Mouse (Mus musculus) common myeloid progenitor, adult 5-6 weeks (primary cell): Measurements from ENCODE around the gene Mtnr1b. TPM values are rescaled to one million over a fixed set of nuclear protein-coding genes. Genes with fewer than 3 reads are reported as not detected.
"Not testable (repeated sequence)": the region's sequence is repeated elsewhere in the genome, so short reads cannot be mapped to it uniquely, and the experiment has no call there.

Experiments used
- ATAC-seq: replicated peaks from 2 replicates; pipeline ENCODE4 v1.8.0; 2016; ENCODE audit warnings: low read depth, mild to moderate bottlenecking, moderate TSS enrichment, inconsistent platforms; ENCODE audit not compliant: poor library complexity, severe bottlenecking
- total RNA-seq: library from RNA; stranded (forward); fragments of 200-1000, 187-1606 nt; gene quantifications from 2 replicates; pipeline ENCODE4 v1.2.3, GENCODE M21; 2017

Gene Mtnr1b
- not detected in 2 replicates for total RNA-seq

- no peak for ATAC-seq
Measured at GRCm38 (mm10) chr9:15874506-15875160, at the start of gene Mtnr1b. Gene Mtnr1b, minus strand, starts transcription at chr9:15874556.

DNA sequence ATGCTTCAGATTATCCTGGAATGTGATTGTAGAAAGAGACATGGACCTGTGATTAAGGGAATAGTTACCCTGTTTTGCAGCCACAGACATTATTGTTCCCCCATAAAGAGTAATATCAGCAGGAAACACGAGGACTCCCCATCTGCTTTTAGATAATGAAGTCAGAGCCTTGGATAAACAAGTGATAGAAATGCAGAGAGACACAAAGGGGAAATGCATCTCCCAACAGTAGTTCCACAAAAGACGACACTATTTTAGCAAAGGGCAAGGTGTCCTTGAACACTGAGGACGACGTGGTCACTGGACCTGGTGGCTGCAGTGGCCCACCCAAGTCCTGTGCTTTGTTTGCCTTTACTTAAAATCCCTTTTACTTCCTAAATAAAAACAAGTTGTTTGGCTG, 45.9 kb upstream of the Mtnr1b start:
- no peak for ATAC-seq

DNA sequence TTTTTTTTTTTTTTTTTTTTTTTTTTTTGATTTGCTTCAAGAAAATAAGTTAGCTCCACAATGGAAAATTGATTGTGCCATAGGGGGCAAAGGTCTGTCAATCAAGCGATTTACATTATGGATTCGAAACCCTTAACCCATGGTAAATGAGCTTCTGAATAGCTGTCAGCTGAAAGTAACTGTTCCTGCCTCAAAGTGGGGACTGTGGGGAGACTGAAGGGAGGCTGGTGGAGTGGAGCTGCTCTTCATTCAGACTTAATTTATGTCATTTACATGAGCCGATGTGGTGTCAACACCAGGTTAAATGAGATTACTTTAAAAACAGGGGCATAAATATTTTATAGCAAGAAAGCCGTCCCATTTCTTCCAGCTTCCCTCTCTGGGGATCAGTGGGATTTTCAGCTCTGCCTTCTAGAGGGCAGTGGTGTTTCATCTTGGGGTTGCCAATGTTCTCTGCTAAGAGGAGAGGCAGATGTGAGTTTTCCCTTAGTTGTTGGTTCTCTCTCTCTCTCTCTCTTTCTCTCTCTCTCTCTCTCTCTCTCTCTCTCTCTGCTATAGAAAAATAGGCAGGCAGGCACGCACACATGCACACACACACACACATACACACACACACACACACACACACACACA, 45.1 kb upstream of the Mtnr1b start:
- no peak for ATAC-seq

DNA sequence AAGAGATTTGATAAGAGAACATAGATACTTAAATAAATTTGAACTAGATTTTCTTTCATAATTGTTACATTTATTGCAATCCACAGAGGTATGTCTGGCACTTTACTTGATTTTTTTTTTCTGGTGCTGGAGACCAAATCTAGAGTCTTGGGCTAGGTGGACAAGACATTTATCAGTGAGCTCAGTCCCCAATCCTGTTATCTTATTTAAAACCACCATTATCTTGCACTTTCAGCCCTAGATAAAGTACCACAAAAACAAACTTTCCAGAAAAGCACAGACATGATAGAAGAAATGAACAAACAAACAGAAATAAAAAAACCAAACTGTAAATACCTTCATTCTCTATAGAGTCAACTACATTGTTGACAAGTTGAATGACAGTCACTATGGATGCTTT, 42.2 kb upstream of the Mtnr1b start:
- no peak for ATAC-seq

DNA sequence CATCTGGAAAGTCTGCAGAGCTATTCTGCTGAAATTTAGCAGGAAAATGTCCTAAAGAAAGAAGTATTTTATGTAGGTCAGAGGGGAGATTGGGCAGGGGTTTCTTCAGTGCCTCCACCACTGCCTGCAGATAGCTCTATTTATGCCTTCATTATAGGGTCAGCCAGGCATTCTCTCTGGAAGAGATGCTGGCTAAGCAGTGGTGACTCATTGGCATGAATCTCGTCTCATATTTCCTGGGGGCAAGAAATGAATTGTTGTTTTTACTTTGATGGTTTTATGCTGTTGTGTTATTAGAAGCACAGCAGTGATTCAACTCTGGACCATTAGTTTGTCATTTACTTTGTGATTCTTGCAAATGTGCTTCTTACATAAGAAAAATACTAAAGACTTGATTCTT, 38.4 kb upstream of the Mtnr1b start:
- ATAC-seq: no peak

DNA sequence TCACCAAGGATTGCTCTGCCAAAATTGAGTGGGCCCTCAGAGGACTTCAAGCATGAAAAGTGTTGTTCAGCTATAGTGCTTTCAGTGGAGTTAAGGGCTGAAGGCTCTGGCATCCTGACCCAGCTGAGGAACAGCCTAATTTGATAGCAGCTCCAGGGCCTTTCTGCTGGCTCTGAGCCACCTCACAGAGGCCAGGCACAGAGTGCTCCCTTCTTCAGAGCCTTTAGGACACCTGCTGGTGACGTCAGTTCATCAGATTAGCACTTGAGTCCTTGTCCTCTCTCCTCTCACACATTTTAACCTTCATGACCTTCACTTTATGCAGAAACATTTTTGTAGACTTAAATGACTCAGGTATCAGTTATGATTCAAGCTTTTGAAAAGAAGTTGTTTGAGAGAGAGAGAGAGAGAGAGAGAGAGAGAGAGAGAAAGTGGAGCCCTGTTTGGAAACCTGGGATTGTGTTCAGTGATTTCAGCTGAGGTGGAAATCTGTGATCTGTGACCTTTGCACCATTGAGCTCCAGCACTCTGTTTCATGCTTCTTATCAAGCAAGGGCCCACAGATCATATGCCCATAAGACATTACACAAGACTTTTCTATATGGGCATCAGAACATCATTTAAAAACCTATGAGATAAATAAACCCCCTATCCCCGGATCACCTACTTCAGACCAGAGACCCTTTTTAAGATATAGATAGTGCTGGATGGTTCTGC, 35.2 kb upstream of the Mtnr1b start:
- ATAC-seq: no peak

DNA sequence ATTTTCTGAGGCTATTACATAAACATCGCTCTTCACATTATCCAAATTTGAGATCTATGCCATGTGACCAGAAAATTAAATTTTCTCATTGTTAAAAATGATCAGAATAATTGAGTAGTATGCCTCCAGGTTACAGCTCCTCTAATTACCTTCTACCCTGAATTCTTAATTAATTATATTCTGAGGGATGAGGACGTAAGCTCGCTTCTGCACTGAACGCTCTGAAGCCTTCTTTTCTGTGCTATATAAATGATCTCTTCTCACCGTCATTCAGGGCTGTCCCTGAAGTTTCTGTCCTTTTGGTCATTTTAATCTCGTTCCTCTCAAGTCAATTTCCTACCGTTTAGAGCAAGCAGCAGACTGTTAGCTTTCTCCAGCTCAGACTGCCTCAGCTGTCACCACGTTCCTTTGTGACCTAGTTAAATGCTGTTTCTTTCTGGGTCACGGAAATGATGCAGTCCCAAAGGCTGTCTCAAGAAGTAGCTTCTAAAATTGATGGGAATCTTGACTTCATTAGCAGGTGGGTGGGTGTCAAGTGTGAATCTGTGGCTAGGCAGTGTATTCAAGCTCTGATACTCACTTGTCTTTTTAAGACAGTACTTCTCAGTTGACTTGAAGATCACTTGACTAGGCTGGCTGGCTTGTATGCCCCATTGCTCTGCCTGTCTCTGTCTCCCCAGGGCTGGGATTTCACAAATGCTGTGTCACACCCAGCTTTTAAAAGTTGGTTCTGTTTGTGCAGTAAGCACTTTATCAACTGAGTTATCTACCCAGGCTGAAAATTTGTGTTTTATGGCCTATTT, 29.8 kb upstream of the Mtnr1b start:
- no peak for ATAC-seq

DNA sequence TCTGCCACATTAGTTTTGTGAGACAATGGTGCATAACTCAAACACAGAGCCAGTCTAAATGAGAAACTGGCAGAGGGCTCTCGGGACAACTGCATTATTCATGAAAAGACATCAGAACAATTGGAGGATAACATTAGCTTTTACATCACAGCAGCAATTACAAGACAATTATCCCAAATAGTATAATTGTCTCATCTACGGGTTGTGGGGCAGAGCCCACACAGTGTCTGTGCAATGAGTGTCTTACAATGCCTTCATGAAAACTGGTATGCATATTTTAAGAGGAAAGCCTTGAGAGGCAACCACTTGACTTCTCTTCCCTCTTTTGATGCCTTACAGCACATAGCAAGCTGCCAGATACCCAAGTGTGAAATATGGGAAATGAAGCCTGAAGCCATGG, 23.8 kb upstream of the Mtnr1b start:
- ATAC-seq: no peak

DNA sequence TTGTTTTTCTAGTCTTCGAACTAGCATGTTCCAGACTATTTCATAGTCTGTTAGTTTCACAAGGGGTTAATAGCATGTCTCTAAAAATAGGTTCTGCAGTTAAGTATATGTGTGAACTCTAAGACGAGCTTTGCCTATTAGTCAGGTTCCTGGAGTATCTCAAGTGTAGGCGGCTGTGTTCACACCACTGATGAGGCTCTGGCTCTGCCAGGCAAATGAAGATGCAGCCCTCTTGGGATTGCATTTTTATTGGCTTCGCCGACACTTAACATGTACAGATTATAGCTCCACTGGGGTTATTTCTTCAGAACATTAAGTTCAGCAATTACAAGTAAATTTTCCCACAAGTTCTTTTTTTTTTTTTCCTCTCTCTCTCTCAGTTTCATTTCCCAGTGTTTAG, 12.4 kb upstream of the Mtnr1b start:
- ATAC-seq: no peak

- no peak for ATAC-seq
Measured at GRCm38 (mm10) chr9:15880754-15881153, 6.4 kb upstream of the Mtnr1b start.

DNA sequence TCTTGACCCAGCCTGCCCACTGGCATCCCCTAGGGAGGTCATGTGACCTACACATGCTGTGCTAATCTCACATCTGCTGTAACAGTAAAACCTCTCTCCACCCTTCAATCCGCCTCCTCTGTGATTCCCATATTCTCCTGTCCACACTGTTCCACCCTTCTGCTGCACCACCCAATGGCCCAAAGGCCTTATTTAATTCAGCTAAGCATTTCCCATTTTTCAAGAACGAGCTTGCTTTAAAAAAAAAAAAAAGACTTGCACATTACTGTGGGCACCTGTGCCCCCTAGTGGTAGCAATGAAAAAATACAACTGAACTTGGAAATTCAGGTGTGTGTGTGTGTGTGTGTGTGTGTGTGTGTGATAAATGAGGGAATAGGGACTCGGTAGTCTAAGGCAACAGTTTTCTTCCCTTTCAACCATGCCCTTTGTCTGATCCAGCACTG, 5.8 kb upstream of the Mtnr1b start:
- peak; percentile 85 for ATAC-seq

GRCm38 (mm10) chr9:15870013-15870412, 4.3 kb downstream of the Mtnr1b start:
- ATAC-seq: no peak

DNA sequence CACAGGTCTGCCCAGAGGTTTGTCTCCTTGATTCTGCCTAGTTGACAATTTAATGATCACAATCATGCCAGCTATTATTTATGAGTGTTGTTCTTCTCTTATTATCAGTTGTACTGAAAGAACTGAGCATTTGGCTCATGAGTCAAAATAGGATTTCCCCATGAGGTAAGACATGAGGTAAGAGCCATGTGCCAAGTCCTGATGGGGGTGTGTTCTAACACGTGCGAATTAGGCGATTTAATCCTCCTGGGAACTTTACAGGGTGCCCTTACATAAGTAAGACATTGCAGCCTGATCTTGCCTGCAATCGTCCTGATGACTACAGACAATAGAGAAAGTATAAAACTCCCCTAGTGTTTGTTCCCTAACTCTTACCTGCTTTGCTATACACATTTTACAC, 4.9 kb downstream of the Mtnr1b start:
- ATAC-seq: no peak

- no peak for ATAC-seq
Measured at GRCm38 (mm10) chr9:15866280-15867072, 7.9 kb downstream of the Mtnr1b start.

- ATAC-seq: no peak
Measured at GRCm38 (mm10) chr9:15861402-15861801, 13.0 kb downstream of the Mtnr1b start.

DNA sequence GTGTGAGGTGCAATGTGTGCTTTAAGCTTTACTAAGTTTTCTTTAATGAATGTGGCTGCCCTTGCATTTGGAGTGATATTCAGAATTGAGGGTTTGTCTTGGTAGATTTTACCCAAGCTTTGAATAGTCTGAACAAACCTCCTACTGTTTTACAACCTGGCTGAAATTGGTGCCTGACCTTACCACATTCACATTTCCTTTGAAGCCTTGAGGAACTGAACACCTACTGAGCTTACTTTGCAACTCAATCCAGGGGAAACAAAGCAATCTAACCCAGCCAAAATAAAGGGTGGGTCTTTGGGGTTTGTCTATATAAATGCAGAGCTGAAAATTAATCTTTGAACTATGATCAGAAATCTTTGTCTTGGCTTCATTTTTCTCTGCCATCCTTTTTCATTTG, 23.6 kb downstream of the Mtnr1b start:
- ATAC-seq: no peak

DNA sequence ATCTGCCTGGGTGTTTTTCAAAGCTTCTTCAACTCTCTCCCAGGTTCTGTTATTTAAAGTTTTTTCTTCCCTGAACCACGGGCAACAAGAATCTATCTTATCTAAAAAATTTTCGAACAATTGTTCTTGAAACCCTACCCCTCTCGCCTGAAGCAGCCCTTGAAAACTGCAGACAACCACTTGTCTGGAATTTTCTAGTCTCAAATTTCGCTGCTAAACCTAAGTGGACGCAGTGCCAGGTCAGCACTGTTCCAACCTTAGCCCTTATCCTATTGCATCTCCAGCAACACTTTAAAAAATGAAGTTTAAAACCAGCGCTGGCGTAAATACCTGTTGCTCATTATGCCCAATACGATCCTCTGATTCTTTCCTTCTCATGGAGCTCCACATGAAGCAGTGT, 29.0 kb downstream of the Mtnr1b start:
- ATAC-seq: no peak

- ATAC-seq: not testable (repeated sequence)
Measured at GRCm38 (mm10) chr9:15844936-15845335, 29.4 kb downstream of the Mtnr1b start.

- ATAC-seq: no peak
Measured at GRCm38 (mm10) chr9:15813002-15813911, 61.1 kb downstream of the Mtnr1b start.
